Mouse (Mus musculus) liver, adult 10 weeks (tissue): ENCODE data around the gene Cdc42ep1. TPM values are rescaled to one million over a fixed set of nuclear protein-coding genes. Genes with fewer than 3 reads are reported as not detected.

Experiments used
- polyA plus RNA-seq: library from polyadenylated mRNA; stranded (reverse); fragments of 350-450 nt; fragmentation: Illumina TruSeq; extraction: RNeasy Lipid Tissue Mini Kit (QIAGEN cat#74804); gene quantifications from one replicate; pipeline ENCODE4 v1.2.3, GENCODE M21; 2014; ENCODE audit warnings: low read depth, low replicate concordance

Gene Cdc42ep1
- polyA plus RNA-seq: 0.24 TPM

GRCm38 (mm10) chr15:78842371-78843163, at the start of gene Cdc42ep1:
TSS of gene Cdc42ep1 (plus strand) at chr15:78842624.

GRCm38 (mm10) chr15:78802776-78803391, 39.5 kb upstream of the Cdc42ep1 start, which contains the start of gene Card10:
TSS of gene Card10 (minus strand) at chr15:78803042.

GRCm38 (mm10) chr15:78855303-78855965, 13.0 kb downstream of the Cdc42ep1 start, which contains the start of gene Lgals2:
TSS of gene Lgals2 (minus strand) at chr15:78855529.

GRCm38 (mm10) chr15:78876991-78877809, 34.8 kb downstream of the Cdc42ep1 start, which contains the start of gene Gga1:
TSS of gene Gga1 (plus strand) at chr15:78877190.

GRCm38 (mm10) chr15:78899409-78899739, 57.0 kb downstream of the Cdc42ep1 start, which contains the start of gene Gm49510:
TSS of gene Gm49510 (plus strand) at chr15:78899667.

GRCm38 (mm10) chr15:78899740-78900584, 57.5 kb downstream of the Cdc42ep1 start, which contains the start of gene Sh3bp1:
TSS of gene Sh3bp1 (plus strand) at chr15:78899768.

Other genes starting within 250 kb of the Cdc42ep1 start
- 1.4 TPM for gene Cyth4, start 245.6 kb upstream of the Cdc42ep1 start, polyA plus RNA-seq
- gene Elfn2, start 123.9 kb upstream of the Cdc42ep1 start, polyA plus RNA-seq: not detected
- 0.34 TPM for gene Mfng, start 69.1 kb upstream of the Cdc42ep1 start, polyA plus RNA-seq
- gene Card10, start 39.6 kb upstream of the Cdc42ep1 start, polyA plus RNA-seq: 0.48 TPM
- gene Lgals2, start 12.9 kb downstream of the Cdc42ep1 start, polyA plus RNA-seq: not detected
- 1.1 TPM for gene Gga1, start 34.6 kb downstream of the Cdc42ep1 start, polyA plus RNA-seq
- gene Gm49510, start 57.0 kb downstream of the Cdc42ep1 start, polyA plus RNA-seq: not detected
- gene Sh3bp1, start 57.1 kb downstream of the Cdc42ep1 start, polyA plus RNA-seq: not detected
- not detected for gene Pdxp, start 71.3 kb downstream of the Cdc42ep1 start, polyA plus RNA-seq
- 2.0 TPM for gene Lgals1, start 84.1 kb downstream of the Cdc42ep1 start, polyA plus RNA-seq
- 3.0 TPM for gene Nol12, start 92.3 kb downstream of the Cdc42ep1 start, polyA plus RNA-seq
- gene Triobp, start 105.1 kb downstream of the Cdc42ep1 start, polyA plus RNA-seq: 0.77 TPM
- gene H1f0, start 185.8 kb downstream of the Cdc42ep1 start, polyA plus RNA-seq: 71.3 TPM
- gene Galr3, start 199.3 kb downstream of the Cdc42ep1 start, polyA plus RNA-seq: not detected
- gene Ankrd54, start 220.3 kb downstream of the Cdc42ep1 start, polyA plus RNA-seq: 0.90 TPM
- gene Eif3l, start 232.6 kb downstream of the Cdc42ep1 start, polyA plus RNA-seq: 40.0 TPM